Mouse (Mus musculus) effector memory CD4-positive, alpha-beta T cell, adult 5 months (primary cell): ENCODE data around the gene Uqcc2. TPM values are rescaled to one million over a fixed set of nuclear protein-coding genes. Genes with fewer than 3 reads are reported as not detected.

ENCODE experiments used
- polyA plus RNA-seq: library from polyadenylated mRNA; unstranded; fragments of 100-300 nt; shearing (Covaris generic); gene quantifications from one replicate; pipeline ENCODE4 v1.2.1, GENCODE M21; 2017

Uqcc2 gene
- polyA plus RNA-seq = 64.4 TPM

GRCm38 (mm10) chr17:27133551-27134141, at the start of gene Uqcc2:
Gene Uqcc2, minus strand, starts transcription at chr17:27133916.

GRCm38 (mm10) chr17:27167545-27167944, 33.8 kb upstream of the Uqcc2 start, which contains the start of gene Ip6k3:
Gene Ip6k3, minus strand, starts transcription at chr17:27167795.

Other genes with a start within 250 kb of the Uqcc2 start
- gene Kifc5b, start 216.8 kb downstream of the Uqcc2 start, polyA plus RNA-seq = 0.55 TPM
- 148 TPM for gene Phf1, start 200.9 kb downstream of the Uqcc2 start, polyA plus RNA-seq
- 92.7 TPM for gene Cuta, start 194.3 kb downstream of the Uqcc2 start, polyA plus RNA-seq
- not detected for gene Syngap1, start 192.7 kb downstream of the Uqcc2 start, polyA plus RNA-seq
- gene Zbtb9, start 160.7 kb downstream of the Uqcc2 start, polyA plus RNA-seq = 19.5 TPM
- gene Bak1, start 104.9 kb downstream of the Uqcc2 start, polyA plus RNA-seq = 0.64 TPM
- 26.1 TPM for gene Itpr3, start 76.6 kb downstream of the Uqcc2 start, polyA plus RNA-seq
- gene Ip6k3, start 33.9 kb upstream of the Uqcc2 start, polyA plus RNA-seq = not detected
- gene Lemd2, start 70.6 kb upstream of the Uqcc2 start, polyA plus RNA-seq = 62.4 TPM